Mouse (Mus musculus) c-Kit-positive CD71-negative TER-119-negative erythroid progenitor cells, embryonic 14.5 days (primary cell): ENCODE results near the gene Uba1.

Experiments
- DNase-seq: peaks from one replicate; pipeline ENCODE4 v3.0.0-alpha.2; 2013; ENCODE audit warnings: low read depth

The Uba1 gene

DNA sequence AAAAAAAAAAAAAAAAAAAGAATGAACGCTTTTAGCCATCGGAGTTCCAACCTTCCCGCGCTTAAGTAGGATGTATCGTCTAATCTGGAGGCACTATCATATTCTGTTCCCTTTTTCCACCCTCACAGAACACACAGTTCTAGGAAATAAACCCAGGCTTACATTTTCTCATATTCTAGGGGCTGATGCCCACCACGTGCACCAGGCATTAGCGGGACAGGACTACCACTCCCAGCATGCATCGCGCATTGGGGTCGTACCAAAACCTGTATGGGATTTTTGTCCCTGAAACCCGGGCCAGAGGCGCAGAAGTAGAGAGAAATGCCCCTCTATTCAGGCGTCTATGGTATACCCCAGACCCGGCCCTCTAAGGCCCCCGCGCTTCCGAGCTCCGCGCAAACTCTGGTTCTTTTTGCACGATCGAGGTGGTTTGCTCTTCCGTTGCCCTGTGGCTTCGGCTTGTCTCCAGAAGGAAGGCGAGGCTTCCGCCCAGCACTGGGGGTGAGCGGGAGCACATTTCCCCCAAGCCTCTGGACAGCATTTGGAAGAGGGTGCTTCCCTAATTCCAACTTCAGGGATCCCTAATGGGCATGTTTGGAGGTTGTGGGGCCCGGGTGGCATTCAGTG, at the start of gene Uba1:
Gene Uba1, plus strand, starts transcription at position 301 of the 627 bp plus-strand sequence.
- peak; percentile 65 for DNase-seq

DNA sequence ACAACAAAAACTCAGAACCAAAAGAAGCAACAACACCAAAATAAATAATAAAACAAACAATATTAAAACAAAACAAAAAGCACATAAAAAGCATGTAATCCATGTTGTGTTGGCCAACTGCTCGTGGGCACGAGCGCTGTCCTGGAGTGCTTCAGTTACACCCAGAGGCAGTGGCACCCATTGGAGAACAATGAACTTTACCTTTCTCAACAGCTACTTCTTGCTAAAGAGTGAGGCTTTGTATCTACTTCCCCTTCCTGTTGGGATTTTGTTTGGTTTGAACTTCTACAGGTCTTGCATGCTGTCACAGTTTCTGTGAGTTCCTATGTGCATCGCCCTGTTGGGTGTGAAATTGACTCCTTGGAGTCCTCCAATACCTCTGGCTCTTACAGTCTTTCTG, 49.6 kb upstream of the Uba1 start:
- no peak for DNase-seq

GRCm38 (mm10) chrX:20616861-20617175, 41.3 kb upstream of the Uba1 start:
- no peak for DNase-seq

DNA sequence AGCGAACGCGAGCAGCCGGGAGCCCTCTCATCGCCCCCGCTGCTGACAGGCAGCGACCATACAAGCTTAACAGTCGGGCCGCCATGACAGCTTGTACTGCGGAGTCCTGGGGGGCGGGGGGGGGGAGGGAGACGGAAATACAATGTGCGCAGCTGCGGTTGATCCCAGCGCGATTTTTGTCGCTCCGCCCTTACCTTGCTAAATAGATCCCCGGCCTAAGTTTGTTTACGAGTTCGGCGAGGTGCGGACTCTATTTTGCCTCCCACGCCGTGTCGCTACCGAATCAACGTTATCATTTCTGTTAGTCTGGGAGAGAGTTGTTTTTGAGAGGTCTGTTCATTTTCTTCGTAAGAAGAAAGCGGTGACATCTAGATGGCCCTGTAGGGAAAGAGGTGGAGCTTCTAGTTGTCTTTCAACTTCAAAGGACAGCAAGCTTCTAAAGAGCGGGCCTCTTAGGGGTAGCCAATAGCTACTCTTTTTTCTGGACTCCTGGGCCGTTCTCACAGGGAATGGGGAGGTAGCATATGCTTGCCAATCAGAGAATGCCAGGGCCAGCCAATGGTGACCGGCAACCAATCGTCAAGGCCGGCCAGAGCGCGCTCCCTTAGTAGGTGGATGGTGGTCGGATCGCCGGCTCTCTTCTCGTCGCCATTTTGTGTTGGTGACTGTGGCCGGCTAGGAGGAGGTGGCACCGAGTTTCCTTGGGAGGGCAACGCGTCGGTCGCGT, 40.8 kb upstream of the Uba1 start, which contains the start of the genes Rbm10 and Ndufb11:
Gene Rbm10, plus strand, starts transcription at position 328 of the 727 bp plus-strand sequence.
Gene Ndufb11, minus strand, starts transcription at position 444 of the 727 bp plus-strand sequence.
- DNase-seq = peak; percentile 57

GRCm38 (mm10) chrX:20617903-20618399, 40.2 kb upstream of the Uba1 start:
- DNase-seq = no peak

GRCm38 (mm10) chrX:20638141-20638540, 20.0 kb upstream of the Uba1 start:
- no peak for DNase-seq

DNA sequence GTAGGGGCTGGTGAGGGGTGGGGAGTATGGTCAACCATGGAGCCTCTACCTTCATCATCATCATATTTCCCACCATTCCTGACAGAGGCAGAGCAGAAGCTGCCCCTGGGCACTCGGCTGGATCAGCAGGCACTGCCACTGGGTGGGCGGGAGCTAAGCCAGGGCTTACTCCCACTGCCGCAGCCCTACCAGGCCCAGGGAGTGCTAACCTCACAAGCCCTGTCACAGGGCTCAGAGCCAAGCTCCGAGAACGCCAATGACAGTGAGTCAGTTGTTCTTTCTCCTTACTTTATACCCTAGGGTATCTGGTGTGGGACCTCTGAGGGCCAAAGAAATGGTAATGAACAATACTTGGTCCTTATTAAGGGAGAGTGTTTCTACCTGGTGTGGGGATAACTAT, 13.3 kb upstream of the Uba1 start:
- no peak for DNase-seq

GRCm38 (mm10) chrX:20657593-20657992, 533 bp upstream of the Uba1 start:
- no peak for DNase-seq

GRCm38 (mm10) chrX:20658891-20659406, 823 bp downstream of the Uba1 start:
- DNase-seq = no peak

DNA sequence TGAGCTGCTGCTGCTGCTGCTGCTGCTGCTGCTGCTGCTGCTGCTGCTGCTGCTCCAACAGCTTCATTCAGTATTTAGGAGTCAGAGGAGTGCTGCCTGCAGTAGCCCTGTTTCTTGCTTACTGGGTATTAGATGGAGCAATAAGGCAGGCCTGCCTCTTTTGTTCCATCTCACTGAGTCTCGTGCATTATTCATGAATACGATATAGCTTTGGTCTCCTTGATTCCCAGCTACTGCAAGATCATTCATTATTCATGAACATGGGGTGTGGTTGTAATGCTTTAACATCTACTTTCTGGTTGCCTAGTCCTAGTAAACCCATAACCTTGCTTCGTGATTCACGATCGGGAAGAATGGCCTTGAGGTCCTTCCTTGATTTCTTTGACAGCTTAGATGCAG, 4.2 kb downstream of the Uba1 start:
- no peak for DNase-seq

DNA sequence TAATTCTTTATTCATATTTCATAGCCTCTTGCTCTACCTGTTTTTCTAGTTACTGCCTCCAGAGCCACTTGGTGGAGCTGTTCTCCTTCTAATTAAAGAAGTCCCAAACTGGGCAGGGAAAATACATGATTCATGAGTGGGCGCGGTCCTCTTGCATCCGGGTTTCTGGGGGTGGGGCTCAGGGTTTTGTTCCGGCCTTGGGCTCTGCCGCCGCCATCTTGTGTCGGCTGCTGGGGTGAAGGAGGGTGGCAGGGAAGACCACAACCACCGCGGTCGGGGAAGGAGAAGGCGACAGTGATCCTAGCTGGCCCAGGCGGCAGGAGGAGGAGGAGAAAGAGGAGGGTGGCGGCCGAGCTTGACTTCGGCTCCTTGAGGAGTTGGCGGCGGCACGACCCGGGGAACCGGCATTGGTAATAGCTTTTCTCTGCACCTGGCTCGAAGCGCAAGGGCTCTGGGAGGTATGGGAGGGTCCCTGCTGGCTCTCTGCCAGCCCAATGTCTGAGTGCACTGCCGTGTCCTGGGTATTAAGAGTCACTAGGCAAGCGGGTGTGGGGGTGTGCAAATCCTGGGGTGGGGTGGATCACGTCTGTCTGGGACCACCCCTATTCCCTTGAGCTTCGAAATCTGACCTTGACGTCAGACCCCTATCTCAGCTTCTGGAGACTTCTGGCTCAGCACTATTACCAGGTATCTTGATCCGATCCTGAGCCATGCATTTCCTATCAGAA, 4.8 kb downstream of the Uba1 start:
- DNase-seq = peak; percentile 74

DNA sequence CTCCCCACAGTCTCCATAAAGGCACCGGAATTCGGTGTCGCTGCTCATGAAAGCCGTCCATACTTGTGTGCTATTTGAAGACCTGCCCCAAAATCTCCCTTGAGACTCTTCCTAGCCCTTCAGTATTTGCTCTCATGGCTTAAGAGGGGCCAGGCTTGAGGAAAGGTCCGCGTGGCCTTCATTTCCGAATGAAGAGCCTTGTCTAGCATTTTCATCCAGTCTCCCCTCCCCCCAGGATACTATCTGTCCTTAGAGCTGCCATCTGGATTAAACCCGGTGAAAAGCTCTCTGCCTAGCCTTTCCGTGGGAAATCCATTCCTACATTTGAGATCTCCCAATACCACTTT, 5.3 kb downstream of the Uba1 start:
- no peak for DNase-seq

- peak; percentile 77 for DNase-seq
Observed at GRCm38 (mm10) chrX:20687519-20688067, 29.5 kb downstream of the Uba1 start, which contains the start of gene Cdk16. Cdk16 (plus strand) TSS chrX:20687954.

DNA sequence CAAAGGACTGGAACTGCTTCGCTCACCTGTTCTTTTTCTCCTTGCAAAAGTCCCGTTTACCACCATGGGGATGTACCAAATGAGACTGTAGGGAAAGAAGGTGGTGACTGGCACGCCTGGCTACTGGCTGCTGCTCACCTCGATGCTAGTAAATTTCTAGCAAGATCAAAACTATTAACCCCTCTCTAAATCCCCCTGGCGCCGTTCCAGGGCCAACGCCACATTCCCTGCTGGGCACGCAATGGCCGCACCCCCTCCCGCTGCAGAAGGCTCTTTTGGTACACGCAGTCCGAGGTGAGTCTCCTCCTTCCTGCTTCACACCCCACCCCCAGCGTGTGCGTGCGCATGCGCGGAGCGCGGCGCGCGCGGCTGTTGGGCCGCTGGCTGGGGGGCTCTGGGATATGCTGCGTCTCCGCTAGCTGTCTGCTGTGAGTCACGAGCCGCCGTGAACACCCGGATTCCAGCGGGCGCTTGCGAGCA, 30.0 kb downstream of the Uba1 start:
- DNase-seq = no peak

- DNase-seq = no peak
Observed at GRCm38 (mm10) chrX:20688615-20689014, 30.5 kb downstream of the Uba1 start.

DNA sequence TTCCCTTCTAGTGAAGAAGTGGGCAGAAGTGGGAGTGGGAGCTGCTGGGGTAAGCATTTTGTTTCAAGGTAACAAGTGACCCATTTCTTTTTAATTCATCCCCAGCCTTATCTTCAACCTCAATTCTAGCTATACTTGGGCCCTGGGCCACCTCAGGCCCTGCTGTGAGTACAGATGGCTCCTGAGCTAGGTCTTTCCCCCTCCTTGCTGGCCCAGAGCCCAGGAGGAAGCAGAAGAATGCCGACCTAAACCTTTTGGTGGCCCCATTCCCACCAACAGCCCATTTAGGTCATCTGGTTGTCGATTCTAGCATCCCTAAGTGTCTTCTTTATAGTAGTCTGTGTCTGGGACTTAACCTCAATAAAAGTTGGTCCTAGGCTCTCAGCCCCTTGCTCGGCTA, 33.4 kb downstream of the Uba1 start:
- no peak for DNase-seq

GRCm38 (mm10) chrX:20692616-20693015, 34.5 kb downstream of the Uba1 start:
- DNase-seq = no peak

- no peak for DNase-seq
Observed at GRCm38 (mm10) chrX:20695842-20696241, 37.7 kb downstream of the Uba1 start.

DNA sequence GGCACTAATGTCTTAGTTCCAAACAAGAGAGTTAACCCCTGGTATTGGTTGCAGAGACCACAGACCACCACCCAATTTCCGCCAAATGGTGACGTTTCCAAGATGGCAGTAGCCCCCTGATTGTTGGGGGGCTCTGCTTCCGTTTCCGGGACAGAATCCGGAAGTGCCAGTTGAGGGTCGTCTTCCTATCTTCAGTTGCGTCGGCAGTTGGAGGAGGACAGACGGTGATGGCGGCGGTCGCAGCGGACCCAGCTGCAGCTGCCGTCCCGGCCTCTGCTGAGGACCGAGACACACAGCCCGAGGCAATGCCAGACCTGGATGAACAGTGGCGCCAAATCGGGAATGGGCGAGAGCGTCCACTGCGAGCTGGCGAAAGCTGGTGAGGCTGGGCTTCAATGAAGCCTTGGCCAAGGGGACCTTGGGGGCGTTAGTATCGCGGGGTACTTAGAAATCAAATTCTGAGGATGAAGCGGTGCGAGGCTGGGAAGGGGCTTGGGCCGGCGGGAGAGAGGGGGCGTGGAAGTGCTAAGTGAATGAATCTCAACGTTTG, 45.7 kb downstream of the Uba1 start, which contains the start of gene Usp11:
Gene Usp11, plus strand, starts transcription at position 166 of the 550 bp plus-strand sequence.
- DNase-seq = no peak

GRCm38 (mm10) chrX:20704295-20705082, 46.4 kb downstream of the Uba1 start:
- DNase-seq = peak; percentile 63

- DNase-seq = no peak
Observed at GRCm38 (mm10) chrX:20705083-20705402, 46.9 kb downstream of the Uba1 start.
